Mouse (Mus musculus): Measurements from ENCODE around the gene Gm5089. TPM values are rescaled to one million over a fixed set of nuclear protein-coding genes. Genes with fewer than 3 reads are reported as not detected.

The Gm5089 gene
- polyA plus RNA-seq, 1 experiment, result not detected

DNA sequence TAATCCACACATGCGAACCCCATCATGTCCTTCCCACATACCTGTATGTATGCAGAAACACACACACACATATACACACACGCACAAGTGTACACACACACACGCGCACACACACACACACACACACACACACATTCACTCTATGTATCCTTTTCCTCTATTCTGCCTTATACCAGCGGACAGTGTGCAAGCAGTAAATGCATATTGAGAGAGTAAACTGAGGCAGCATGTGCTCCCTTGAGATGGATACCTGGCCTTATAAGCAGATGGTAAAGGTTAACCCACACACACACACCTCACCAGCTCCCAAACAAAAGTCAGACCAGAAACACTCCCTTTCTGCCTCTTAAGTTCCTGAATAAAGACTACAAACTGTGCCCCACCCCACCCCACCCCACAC is 65.2 kb downstream of the Gm5089 start:
- no peak for DNase-seq
- H3K4me1 ChIP-seq (replicated peaks; ENCODE audit: control insufficient read depth, insufficient read depth, low read length), result no peaks in the 10 kb centered on the region
- no peak overlapping the region for H3K27ac ChIP-seq (ENCODE audit: control insufficient read depth, insufficient read depth, low read length)
- no peaks in the 10 kb centered on the region for H3K27me3 ChIP-seq (ENCODE audit: control insufficient read depth, insufficient read depth, low read length)
- no peak overlapping the region for H3K4me3 ChIP-seq (ENCODE audit: control insufficient read depth, insufficient read depth, low read length)
- TF ChIP-seq CTCF (IDR thresholded peaks at IDR 0.05; ENCODE audit: borderline replicate concordance, control insufficient read depth, extremely low read depth, insufficient read depth, low read length, poor library complexity), result no peak
- TF ChIP-seq POLR2A (IDR thresholded peaks at IDR 0.05; ENCODE audit: control insufficient read depth, extremely low read depth, insufficient read depth, low read length, poor library complexity), result no peak
- WGBS, result 96% methylated on average over 5 of the region's 5 CpGs
- H3K36me3 ChIP-seq (ENCODE audit: control insufficient read depth, insufficient read depth, low read length), result no peaks in the 10 kb centered on the region

DNA sequence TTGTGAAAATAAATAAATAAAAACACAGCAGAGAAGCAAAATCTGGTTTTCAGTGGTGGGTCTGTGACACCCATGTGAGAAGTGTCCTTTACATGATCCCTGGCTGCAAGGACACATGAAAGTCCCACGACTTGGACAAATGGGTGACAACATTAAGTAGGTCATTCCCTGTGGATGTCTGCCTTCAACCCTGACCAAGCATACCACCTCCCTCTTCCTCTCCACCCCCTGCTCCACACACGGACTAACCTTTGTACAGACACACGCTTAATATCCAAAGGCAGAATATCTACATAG is 65.7 kb downstream of the Gm5089 start:
- WGBS, result 94% methylated on average over 3 of the region's 3 CpGs
- H3K4me3 ChIP-seq (ENCODE audit: control insufficient read depth, insufficient read depth, low read length), result no peak overlapping the region
- no peak overlapping the region for H3K27ac ChIP-seq (ENCODE audit: control insufficient read depth, insufficient read depth, low read length)
- no peaks in the 10 kb centered on the region for H3K27me3 ChIP-seq (ENCODE audit: control insufficient read depth, insufficient read depth, low read length)
- no peaks in the 10 kb centered on the region for H3K4me1 ChIP-seq (replicated peaks; ENCODE audit: control insufficient read depth, insufficient read depth, low read length)
- TF ChIP-seq CTCF (IDR thresholded peaks at IDR 0.05; ENCODE audit: borderline replicate concordance, control insufficient read depth, extremely low read depth, insufficient read depth, low read length, poor library complexity) (no peak), POLR2A (IDR thresholded peaks at IDR 0.05; ENCODE audit: control insufficient read depth, extremely low read depth, insufficient read depth, low read length, poor library complexity) (no peak)
- no peak for DNase-seq
- no peaks in the 10 kb centered on the region for H3K36me3 ChIP-seq (ENCODE audit: control insufficient read depth, insufficient read depth, low read length)

Other genes with a start within 250 kb of the Gm5089 start
- gene Zic5, start 14.6 kb upstream of the Gm5089 start, polyA plus RNA-seq (2012; rRNA removed), result not detected in 2 replicates
- not detected in 2 replicates for gene Zic2, start 24.3 kb upstream of the Gm5089 start, polyA plus RNA-seq (2012; rRNA removed)
- not detected in 2 replicates for gene Gm10837, start 39.5 kb upstream of the Gm5089 start, polyA plus RNA-seq (2012; rRNA removed)
- gene Pcca, start 83.2 kb upstream of the Gm5089 start, polyA plus RNA-seq (2012; rRNA removed), result 7.2 and 7.9 TPM in 2 replicates